In the genomic region with DNA sequence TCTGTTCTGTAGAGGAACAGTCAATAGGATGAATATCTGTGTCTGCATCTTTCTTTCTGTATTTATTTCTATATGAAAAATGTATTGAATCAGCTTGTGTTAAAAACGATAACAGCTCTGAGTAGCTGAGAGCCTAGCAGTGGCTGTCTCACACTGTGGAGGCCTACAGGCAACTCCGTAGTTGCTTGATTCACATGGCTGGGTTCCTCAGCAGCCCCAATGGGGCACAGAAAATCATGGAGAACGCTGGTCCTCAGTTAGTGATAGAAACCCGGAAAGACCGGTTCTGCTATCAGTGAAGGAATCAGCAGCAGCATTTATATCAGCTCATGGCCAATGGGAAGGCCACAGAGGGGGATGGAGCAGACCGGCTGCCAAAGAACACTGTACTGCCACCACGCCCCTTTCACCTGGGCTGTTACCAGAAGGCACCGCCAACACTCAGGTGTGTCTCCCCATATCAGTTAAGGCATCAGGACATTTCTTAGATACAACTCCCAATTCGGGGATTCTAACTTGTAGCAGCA, we compare ENCODE assay signal across 16 mouse cellular contexts. TPM values are rescaled to one million over a fixed set of nuclear protein-coding genes. Genes with fewer than 3 reads are reported as not detected.
DNase-seq lines count a peak whose midpoint lies in the region; ATAC-seq lines count a peak whose summit lies in the region.
"Had no signal": no experiment of that assay in that cellular context is flagged by ENCODE, and none has a peak within 500 bp of the region (broad histone marks: within the 10 kb centered on the region; RNA-seq: fewer than 3 reads in every experiment).

No protein-coding gene starts in this region.

- 48% methylated on average over 9 of the region's 9 CpGs for whole genome bisulfite sequencing in lung, embryonic 15.5 days
- 64% methylated on average over 9 of the region's 9 CpGs for WGBS in intestine, embryonic 15.5 days

- no peaks in the 10 kb centered on the region for H3K36me3 ChIP-seq in lung, embryonic 15.5 days
- no peaks in the 10 kb centered on the region for H3K36me3 ChIP-seq in intestine, embryonic 15.5 days
- H3K36me3 ChIP-seq: embryonic facial prominence, embryonic 15.5 days; forebrain, embryonic 10.5 days; heart, embryonic 15.5 days had no signal

- H3K9me3 ChIP-seq in lung, embryonic 15.5 days: no peaks in the 10 kb centered on the region
- no peaks in the 10 kb centered on the region for H3K9me3 ChIP-seq in intestine, embryonic 15.5 days
- H3K9me3 ChIP-seq: embryonic facial prominence, embryonic 15.5 days; forebrain, embryonic 10.5 days; heart, embryonic 15.5 days had no signal

- H3K4me1 ChIP-seq in lung, embryonic 15.5 days: no peaks in the 10 kb centered on the region
- H3K4me1 ChIP-seq in intestine, embryonic 15.5 days (replicated peaks): no peaks in the 10 kb centered on the region
- H3K4me1 ChIP-seq: heart, embryonic 15.5 days had no signal

- no peak overlapping the region for H3K9ac ChIP-seq in lung, embryonic 15.5 days
- H3K9ac ChIP-seq in intestine, embryonic 15.5 days: no peak overlapping the region
- H3K9ac ChIP-seq: embryonic facial prominence, embryonic 15.5 days; heart, embryonic 15.5 days; liver, postnatal 0 days had no signal

- H3K27me3 ChIP-seq in lung, embryonic 15.5 days: no peaks in the 10 kb centered on the region
- H3K27me3 ChIP-seq in intestine, embryonic 15.5 days (replicated peaks): no peaks in the 10 kb centered on the region
- H3K27me3 ChIP-seq: embryonic facial prominence, embryonic 15.5 days; heart, embryonic 15.5 days had no signal

- H3K4me3 ChIP-seq in lung, embryonic 15.5 days: no peak overlapping the region
- no peak overlapping the region for H3K4me3 ChIP-seq in intestine, embryonic 15.5 days (replicated peaks)
- H3K4me3 ChIP-seq: embryonic facial prominence, embryonic 15.5 days; forebrain, embryonic 10.5 days; heart, embryonic 15.5 days had no signal

- no peak overlapping the region for H3K27ac ChIP-seq in lung, embryonic 15.5 days
- H3K27ac ChIP-seq in intestine, embryonic 15.5 days: no peak overlapping the region
- H3K27ac ChIP-seq: embryonic facial prominence, embryonic 15.5 days; forebrain, embryonic 10.5 days; heart, embryonic 15.5 days had no signal

- 0 out of 2 replicates have a peak, but pooled peaks have one; percentile 27 for ATAC-seq in lung, embryonic 15.5 days (ENCODE audit: borderline replicate concordance, extremely low read depth, low FRiP score, low TSS enrichment)
- ATAC-seq in intestine, embryonic 15.5 days: peak; percentile 96
- ATAC-seq in CD4-positive, CD25-positive, alpha-beta regulatory T cell, adult 4 months: no peak
- ATAC-seq: liver, postnatal 0 days had no signal

- no peak for DNase-seq in lung, postnatal 36 days
- peak; percentile 28 to 49 for DNase-seq in kidney, adult 8-10 months
- DNase-seq in kidney, postnatal 36 days: peak; percentile 37 to 48
- DNase-seq in embryo, embryonic 10 days (ENCODE audit: low spot score): no peak
- DNase-seq: cerebellum, adult 9-10 months; heart, adult 18-20 months; liver; liver, postnatal 0 days; spleen, adult 18-20 months; thymus, postnatal 4 days had no signal

- H3K4me2 ChIP-seq in lung, embryonic 15.5 days: no peak overlapping the region
- H3K4me2 ChIP-seq in intestine, embryonic 15.5 days (replicated peaks): no peak overlapping the region
- H3K4me2 ChIP-seq: embryonic facial prominence, embryonic 15.5 days; heart, embryonic 15.5 days had no signal

RNA-seq across cellular contexts. Expression of a gene that starts 44.9 kb away (rescaled TPM):
- polyA plus RNA-seq in lung, embryonic 15.5 days (2015; fragmentation: Nextera tagmentation; extraction: Ambion mirVana): 2.0 and 2.5 TPM in 2 replicates
- 2.0 and 2.8 TPM in 2 replicates for polyA plus RNA-seq in intestine, embryonic 15.5 days (2015; fragmentation: Nextera tagmentation; extraction: Ambion mirVana)
- polyA plus RNA-seq in CD4-positive, CD25-positive, alpha-beta regulatory T cell, adult 4 months (2017; shearing (Covaris generic)): under 1 TPM; 0.19 to 0.79 TPM
- polyA plus RNA-seq: liver, postnatal 0 days had no signal

Comparison
In these comparisons a context has a peak if more than half of its experiments do, and no peak if none do; other contexts are left out.
1. DNase-seq: peak in kidney, adult 8-10 months (2 of 2) and kidney, postnatal 36 days (2 of 2); none in lung, postnatal 36 days (single experiment) and embryo, embryonic 10 days (single experiment).